Mouse (Mus musculus): ENCODE measurements around the gene Pkdrej. TPM values are rescaled to one million over a fixed set of nuclear protein-coding genes. Genes with fewer than 3 reads are reported as not detected.
A peak's percentile ranks its signal among the peaks of the same experiment; 100 is the strongest.
"Not testable (repeated sequence)": the region's sequence is repeated elsewhere in the genome, so short reads cannot be mapped to it uniquely, and the experiment has no call there.

Pkdrej gene
- total RNA-seq, 2 experiments from 2014 or later: 0.15 to 0.45 TPM

GRCm38 (mm10) chr15:85809091-85809490, 12.4 kb downstream of the Pkdrej start:
- DNase-seq: no peak

- DNase-seq: no peak
These were observed 13.1 kb downstream of the Pkdrej start for GRCm38 (mm10) chr15:85808434-85808833.

GRCm38 (mm10) chr15:85808031-85808430, 13.5 kb downstream of the Pkdrej start:
- no peak for DNase-seq

- DNase-seq: no peak
These were observed 14.1 kb downstream of the Pkdrej start for GRCm38 (mm10) chr15:85807404-85807803.

- DNase-seq: no peak
These were observed 14.6 kb downstream of the Pkdrej start for GRCm38 (mm10) chr15:85806886-85807285.

- DNase-seq: peak; percentile 65
These were observed 18.6 kb downstream of the Pkdrej start for GRCm38 (mm10) chr15:85802931-85803330.

GRCm38 (mm10) chr15:85798676-85799075, 22.9 kb downstream of the Pkdrej start:
- DNase-seq: no peak

GRCm38 (mm10) chr15:85795516-85795915, 26.0 kb downstream of the Pkdrej start:
- DNase-seq: no peak

GRCm38 (mm10) chr15:85792819-85793218, 28.7 kb downstream of the Pkdrej start:
- peak; percentile 70 for DNase-seq

GRCm38 (mm10) chr15:85791449-85791848, 30.1 kb downstream of the Pkdrej start:
- DNase-seq: no peak

- no peak for DNase-seq
These were observed 32.9 kb downstream of the Pkdrej start for GRCm38 (mm10) chr15:85788633-85789032.

- DNase-seq: no peak
These were observed 33.5 kb downstream of the Pkdrej start for GRCm38 (mm10) chr15:85788051-85788450.

GRCm38 (mm10) chr15:85787482-85787881, 34.1 kb downstream of the Pkdrej start:
- DNase-seq: no peak

GRCm38 (mm10) chr15:85786711-85787110, 34.8 kb downstream of the Pkdrej start:
- no peak for DNase-seq

- DNase-seq: no peak
These were observed 37.2 kb downstream of the Pkdrej start for GRCm38 (mm10) chr15:85784341-85784740.

- DNase-seq: no peak
These were observed 38.4 kb downstream of the Pkdrej start for GRCm38 (mm10) chr15:85783146-85783545.

GRCm38 (mm10) chr15:85778891-85779290, 42.6 kb downstream of the Pkdrej start:
- not testable (repeated sequence) for DNase-seq

GRCm38 (mm10) chr15:85776771-85777170, 44.8 kb downstream of the Pkdrej start:
- DNase-seq: no peak

- no peak for DNase-seq
These were observed 45.3 kb downstream of the Pkdrej start for GRCm38 (mm10) chr15:85776241-85776640.

- DNase-seq: no peak
These were observed 46.5 kb downstream of the Pkdrej start for GRCm38 (mm10) chr15:85775001-85775400.

GRCm38 (mm10) chr15:85774419-85774818, 47.1 kb downstream of the Pkdrej start:
- DNase-seq: no peak

GRCm38 (mm10) chr15:85772146-85772740, 49.3 kb downstream of the Pkdrej start:
- no peak for DNase-seq

GRCm38 (mm10) chr15:85771306-85772121, 50.0 kb downstream of the Pkdrej start:
- DNase-seq: peak; percentile 53

- no peak for DNase-seq
These were observed 52.5 kb downstream of the Pkdrej start for GRCm38 (mm10) chr15:85768991-85769390.

All from adrenal gland, postnatal 10 days (tissue).